Mouse (Mus musculus) myocyte (in vitro differentiated cells): ENCODE results near the gene Opn4. TPM values are rescaled to one million over a fixed set of nuclear protein-coding genes. Genes with fewer than 3 reads are reported as not detected.

Experiments
- H3K27me3 ChIP-seq: one replicate; pipeline ENCODE4 v1.6.1; 2011; ENCODE audit not compliant: control insufficient read depth, insufficient read depth, insufficient read length
- H3K36me3 ChIP-seq: one replicate; pipeline ENCODE4 v1.6.1; 2011; ENCODE audit not compliant: control insufficient read depth, insufficient read depth
- H3K4me2 ChIP-seq: one replicate; pipeline ENCODE4 v1.6.1; 2011; ENCODE audit warnings: low read depth, control low read depth
- H3K4me3 ChIP-seq: one replicate; pipeline ENCODE4 v1.5.1; 2011; ENCODE audit warnings: mild to moderate bottlenecking, control low read depth, moderate library complexity
- H3K79me2 ChIP-seq: one replicate; pipeline ENCODE4 v1.6.1; 2011; ENCODE audit not compliant: control insufficient read depth, insufficient read depth
- H3ac ChIP-seq: one replicate; pipeline ENCODE4 v1.6.1; 2011; ENCODE audit not compliant: control insufficient read depth, insufficient read length
- CEBPB ChIP-seq: IDR thresholded peaks from 2 replicates; pipeline ENCODE4 v1.6.1; 2011; ENCODE audit warnings: mild to moderate bottlenecking, moderate library complexity; ENCODE audit not compliant: poor library complexity, insufficient read depth, severe bottlenecking
- E2F4 ChIP-seq: IDR thresholded peaks from one replicate; pipeline ENCODE4 v1.6.1; 2011; ENCODE audit warnings: mild to moderate bottlenecking, control low read depth, moderate library complexity; ENCODE audit not compliant: insufficient read depth
- MAX ChIP-seq: IDR thresholded peaks from one replicate; pipeline ENCODE4 v1.6.1; 2011; ENCODE audit warnings: low read depth, mild to moderate bottlenecking, control low read depth
- MYOD1 ChIP-seq, 3 experiments: IDR thresholded peaks; one replicate each; pipeline ENCODE4 v1.6.1; 2011; ENCODE audit warnings: control low read depth in 2 of 3, low read depth in 2 of 3, mild to moderate bottlenecking in 2 of 3, moderate library complexity in 1 of 3; ENCODE audit not compliant: insufficient read length in 2 of 3, control insufficient read depth in 1 of 3
- MYOG ChIP-seq, 3 experiments: IDR thresholded peaks; one replicate each; pipeline ENCODE4 v1.6.1; 2011; ENCODE audit warnings: control low read depth in 2 of 3, low read depth in 2 of 3, mild to moderate bottlenecking in 2 of 3; ENCODE audit not compliant: insufficient read length in 2 of 3, control insufficient read depth in 1 of 3, insufficient read depth in 1 of 3
- POLR2A ChIP-seq: IDR thresholded peaks from one replicate; pipeline ENCODE4 v1.6.1; 2011; ENCODE audit warnings: low read depth, mild to moderate bottlenecking, control low read depth, moderate library complexity; ENCODE audit not compliant: insufficient read length
- POLR2AphosphoS2 ChIP-seq: IDR thresholded peaks from one replicate; pipeline ENCODE4 v1.6.1; 2011; ENCODE audit warnings: low read depth, control low read depth; ENCODE audit not compliant: insufficient read length
- REST ChIP-seq: IDR thresholded peaks from one replicate; pipeline ENCODE4 v1.6.1; 2011; ENCODE audit warnings: mild to moderate bottlenecking, control low read depth, moderate library complexity; ENCODE audit not compliant: insufficient read depth, insufficient read length
- SRF ChIP-seq: IDR thresholded peaks from one replicate; pipeline ENCODE4 v1.6.1; 2011; ENCODE audit warnings: low read depth; ENCODE audit not compliant: control insufficient read depth, insufficient read length
- TCF12 ChIP-seq: IDR thresholded peaks from one replicate; pipeline ENCODE4 v1.6.1; 2011; ENCODE audit warnings: mild to moderate bottlenecking, control low read depth; ENCODE audit not compliant: poor library complexity, insufficient read depth, severe bottlenecking
- TCF3 ChIP-seq: IDR thresholded peaks from one replicate; pipeline ENCODE4 v1.6.1; 2011; ENCODE audit warnings: low read depth, control low read depth; ENCODE audit not compliant: insufficient read length
- USF1 ChIP-seq: IDR thresholded peaks from one replicate; pipeline ENCODE4 v1.6.1; 2011; ENCODE audit warnings: low read depth, mild to moderate bottlenecking, control low read depth, moderate library complexity
- polyA plus RNA-seq: library from polyadenylated mRNA; unstranded; fragments of >200 nt; fragmentation: generic; extraction: Trizol; gene quantifications from one replicate; pipeline ENCODE4 v1.2.1, GENCODE M21; 2012; ENCODE audit warnings: missing spikeins

Opn4 gene
- polyA plus RNA-seq = 0.23 TPM

DNA sequence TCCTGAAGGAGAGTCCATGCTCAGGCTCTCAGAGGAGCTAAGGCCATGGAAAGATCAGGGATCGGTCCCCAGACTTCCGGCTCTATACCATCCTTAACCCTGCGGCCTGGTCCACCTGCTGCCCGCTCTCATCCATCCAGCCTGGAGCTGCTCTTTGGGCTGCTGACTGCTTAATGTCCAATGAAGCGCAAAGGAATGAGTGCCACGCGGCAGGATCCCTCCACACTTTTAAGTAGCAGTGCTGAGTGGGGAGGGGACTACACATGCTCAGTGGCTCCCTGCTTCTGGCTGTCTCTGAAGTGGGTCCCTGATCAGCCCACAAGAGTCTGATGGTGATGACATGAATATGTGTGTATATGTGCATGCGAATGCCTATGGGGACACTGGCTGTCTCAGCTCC is at the start of gene Opn4:
Gene Opn4, minus strand, starts transcription at position 202 of the 400 bp plus-strand sequence.
- no peak within 1 kb of the TSS for H3K4me2 ChIP-seq
- H3K4me3 ChIP-seq = no peak within 1 kb of the TSS
- H3K36me3 ChIP-seq = no peaks in the 10 kb centered on the region
- no peak for TF ChIP-seq SRF
- no peak for TF ChIP-seq MYOG (IDR thresholded peaks at IDR 0.05; ENCODE audit: control insufficient read depth in 1 of 3, insufficient read depth in 1 of 3, insufficient read length in 2 of 3, low read depth in 2 of 3)
- TF ChIP-seq E2F4 = no peak
- TF ChIP-seq CEBPB = no peak
- no peak for TF ChIP-seq USF1
- no peak for TF ChIP-seq POLR2A
- TF ChIP-seq POLR2AphosphoS2 = no peak
- no peak for TF ChIP-seq TCF3
- TF ChIP-seq TCF12 = no peak
- TF ChIP-seq MAX = no peak
- H3ac ChIP-seq = no peak within 1 kb of the TSS
- H3K27me3 ChIP-seq = no peaks in the 10 kb centered on the region
- no peaks in the 10 kb centered on the region for H3K79me2 ChIP-seq

DNA sequence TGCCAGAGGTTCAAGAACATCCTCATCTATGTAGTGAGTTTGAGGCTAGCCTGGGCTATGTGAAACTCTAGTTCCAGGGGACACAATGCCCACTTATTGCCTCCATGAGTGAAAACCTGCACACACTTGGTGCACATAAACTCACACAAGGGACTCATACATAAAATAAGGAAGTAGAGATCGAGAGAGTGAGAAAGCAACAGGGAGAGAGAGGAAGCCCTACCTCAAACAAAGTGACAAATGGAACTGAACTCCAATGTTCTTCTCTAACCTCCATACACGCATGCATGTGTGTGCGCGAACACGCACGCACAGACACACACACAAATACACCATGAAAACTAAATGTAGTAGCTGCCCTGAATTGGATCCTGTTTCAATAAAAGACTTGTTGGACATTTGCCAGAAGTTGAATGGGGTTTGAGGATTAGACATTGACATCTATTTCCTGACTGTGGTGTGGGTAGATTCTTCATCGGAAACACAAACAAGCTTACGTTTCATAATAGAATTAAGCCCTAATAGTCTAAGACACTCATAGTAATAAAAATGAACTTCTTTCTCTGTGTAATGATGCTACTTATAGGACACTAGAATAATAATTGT is 48.0 kb upstream of the Opn4 start:
- Histone ChIP-seq H3ac (no peak overlapping the region), H3K79me2 (no peaks in the 10 kb centered on the region), H3K36me3 (no peaks in the 10 kb centered on the region), H3K4me3 (no peak overlapping the region), H3K4me2 (no peak overlapping the region), H3K27me3 (peaks cover 6% of the 10 kb centered on the region)
- TF ChIP-seq CEBPB (no peak), REST (no peak), POLR2A (no peak), POLR2AphosphoS2 (no peak), MYOD1 (IDR thresholded peaks at IDR 0.05; ENCODE audit: control insufficient read depth in 1 of 3, insufficient read length in 2 of 3, low read depth in 2 of 3) (no peak), SRF (no peak), USF1 (no peak), MAX (no peak), MYOG (IDR thresholded peaks at IDR 0.05; ENCODE audit: control insufficient read depth in 1 of 3, insufficient read depth in 1 of 3, insufficient read length in 2 of 3, low read depth in 2 of 3) (no peak), TCF12 (no peak), TCF3 (no peak), E2F4 (no peak)

GRCm38 (mm10) chr14:34644140-34644539 is 44.2 kb upstream of the Opn4 start:
- Histone ChIP-seq H3K36me3 (no peaks in the 10 kb centered on the region), H3ac (no peak overlapping the region), H3K27me3 (peaks cover 6% of the 10 kb centered on the region), H3K4me3 (no peak overlapping the region), H3K4me2 (no peak overlapping the region), H3K79me2 (no peaks in the 10 kb centered on the region)
- no peak for TF ChIP-seq TCF12
- TF ChIP-seq POLR2A = no peak
- no peak for TF ChIP-seq POLR2AphosphoS2
- TF ChIP-seq MYOG (IDR thresholded peaks at IDR 0.05; ENCODE audit: control insufficient read depth in 1 of 3, insufficient read depth in 1 of 3, insufficient read length in 2 of 3, low read depth in 2 of 3) = no peak
- TF ChIP-seq REST = no peak
- TF ChIP-seq TCF3 = no peak
- no peak for TF ChIP-seq MAX
- no peak for TF ChIP-seq SRF
- TF ChIP-seq E2F4 = no peak

- Histone ChIP-seq H3K4me3 (no peak overlapping the region), H3K27me3 (no peaks in the 10 kb centered on the region), H3ac (no peak overlapping the region), H3K79me2 (no peaks in the 10 kb centered on the region), H3K36me3 (no peaks in the 10 kb centered on the region), H3K4me2 (no peak overlapping the region)
- no peak for TF ChIP-seq REST
- no peak for TF ChIP-seq TCF12
- TF ChIP-seq MYOG (IDR thresholded peaks at IDR 0.05; ENCODE audit: control insufficient read depth in 1 of 3, insufficient read depth in 1 of 3, insufficient read length in 2 of 3, low read depth in 2 of 3) = no peak
- TF ChIP-seq TCF3 = no peak
- TF ChIP-seq MYOD1 (IDR thresholded peaks at IDR 0.05; ENCODE audit: control insufficient read depth in 1 of 3, insufficient read length in 2 of 3, low read depth in 2 of 3) = no peak
- no peak for TF ChIP-seq POLR2AphosphoS2
- no peak for TF ChIP-seq CEBPB
- TF ChIP-seq POLR2A = no peak
- TF ChIP-seq MAX = no peak
- no peak for TF ChIP-seq SRF
Measured at GRCm38 (mm10) chr14:34635721-34636120, 35.8 kb upstream of the Opn4 start.
